Mouse (Mus musculus): Measurements from ENCODE around the gene Elf1. TPM values are rescaled to one million over a fixed set of nuclear protein-coding genes. Genes with fewer than 3 reads are reported as not detected.

Gene Elf1
- polyA plus RNA-seq, 1 experiment from 2014 or later: 5.8 TPM

DNA sequence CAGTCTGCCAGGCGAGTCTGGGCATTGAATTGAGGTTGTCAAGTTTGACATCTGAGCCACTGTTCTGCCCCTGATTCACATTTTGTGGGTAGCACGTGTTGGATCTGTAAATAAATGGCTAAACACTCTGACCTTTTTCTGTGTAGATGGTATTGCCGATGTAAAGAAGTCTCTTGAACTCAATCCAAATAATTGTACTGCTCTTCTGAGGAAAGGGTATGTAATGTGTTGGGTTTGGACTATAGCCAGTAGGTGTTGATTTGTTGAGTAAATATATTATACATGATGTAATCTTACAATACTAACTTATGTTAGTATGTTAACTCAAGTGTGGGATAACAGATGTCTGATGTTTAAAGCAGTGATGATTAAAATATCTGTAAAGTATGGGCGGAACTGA, 115.6 kb downstream of the Elf1 start:
- WGBS: 94% methylated on average over 4 of the region's 4 CpGs
- H3K4me3 ChIP-seq: no peak overlapping the region
- H3K36me3 ChIP-seq: peaks cover 86% of the 10 kb centered on the region

DNA sequence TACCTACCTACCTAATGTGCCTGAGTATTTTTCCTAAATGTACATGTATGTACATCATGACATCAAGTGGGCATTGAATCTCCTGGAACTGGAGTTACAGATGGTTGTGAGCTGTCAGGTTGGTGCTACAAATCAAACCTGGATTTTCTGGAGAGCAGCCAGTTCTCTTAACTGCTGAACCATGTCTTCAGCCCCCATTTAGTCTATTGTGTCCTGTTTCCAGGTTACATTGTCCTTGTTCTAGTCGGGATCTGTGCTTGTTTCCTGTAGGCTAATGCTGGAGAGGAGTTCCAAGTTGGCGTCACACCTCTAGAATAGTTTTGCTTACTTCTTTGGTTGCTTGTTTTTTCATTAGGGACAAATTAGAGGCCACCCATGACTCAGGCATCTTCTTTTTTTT, 124.9 kb downstream of the Elf1 start:
- no peaks in the 10 kb centered on the region for H3K9me3 ChIP-seq (replicated peaks)
- H3K27ac ChIP-seq: no peak overlapping the region
- peaks cover 95% of the 10 kb centered on the region for H3K36me3 ChIP-seq
- no peaks in the 10 kb centered on the region for H3K27me3 ChIP-seq (ENCODE audit: low read depth, poor library complexity, severe bottlenecking)
- H3K4me1 ChIP-seq: no peaks in the 10 kb centered on the region
- H3K4me3 ChIP-seq: no peak overlapping the region
- no peak for DNase-seq (ENCODE audit: low spot score)
- WGBS: 90% methylated on average over 2 of the region's 2 CpGs

More for the DNA sequence above, 115.6 kb downstream of the Elf1 start:
- no peak for DNase-seq (ENCODE audit: low spot score)
- no peaks in the 10 kb centered on the region for H3K4me1 ChIP-seq
- H3K27me3 ChIP-seq (ENCODE audit: low read depth, poor library complexity, severe bottlenecking): no peaks in the 10 kb centered on the region
- no peaks in the 10 kb centered on the region for H3K9me3 ChIP-seq (replicated peaks)
- no peak overlapping the region for H3K27ac ChIP-seq

DNA sequence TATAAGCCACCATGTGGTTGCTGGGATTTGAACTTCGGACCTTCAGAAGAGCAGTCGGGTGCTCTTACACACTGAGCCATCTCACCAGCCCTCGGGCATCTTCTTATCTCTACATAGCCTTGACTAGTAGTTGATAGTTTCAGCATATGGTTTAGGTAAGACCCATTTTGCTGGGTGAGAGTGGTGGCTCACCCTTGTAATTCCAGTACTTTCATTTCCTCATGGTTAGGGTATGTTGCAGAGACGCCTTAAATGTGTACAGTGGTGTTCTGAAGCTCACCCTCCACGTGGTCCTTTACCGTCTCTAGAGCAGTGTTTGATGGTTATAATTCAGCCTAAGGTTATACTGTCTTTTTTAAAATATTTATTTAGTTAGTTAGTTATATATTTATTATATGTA, 125.4 kb downstream of the Elf1 start:
- Histone ChIP-seq H3K4me1 (no peaks in the 10 kb centered on the region), H3K27ac (no peak overlapping the region), H3K36me3 (peaks cover 95% of the 10 kb centered on the region), H3K9me3 (replicated peaks) (no peaks in the 10 kb centered on the region), H3K4me3 (no peak overlapping the region), H3K27me3 (ENCODE audit: low read depth, poor library complexity, severe bottlenecking) (no peaks in the 10 kb centered on the region)
- DNase-seq (ENCODE audit: low spot score): no peak
- 91% methylated on average over 6 of the region's 6 CpGs for WGBS

DNA sequence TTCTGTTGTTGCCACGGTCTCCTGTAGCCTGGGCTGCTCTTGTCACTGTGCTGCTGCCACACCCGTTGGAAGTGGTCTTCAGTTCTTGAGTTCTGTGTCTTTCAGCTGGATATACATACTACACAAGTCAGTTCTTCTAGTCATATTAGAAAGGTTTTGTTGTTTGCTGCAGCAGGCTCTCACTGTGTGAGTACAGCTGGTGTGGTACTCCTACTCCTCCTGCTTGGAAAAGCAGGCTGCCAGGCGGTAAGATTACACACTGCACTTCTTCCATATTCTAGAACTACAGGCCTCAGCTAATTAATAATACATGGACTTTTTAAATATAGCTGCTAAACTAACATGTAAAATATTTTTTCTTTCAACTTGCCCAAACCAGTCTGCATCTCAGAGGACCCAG, 125.9 kb downstream of the Elf1 start:
- Histone ChIP-seq H3K4me1 (no peaks in the 10 kb centered on the region), H3K9me3 (replicated peaks) (no peaks in the 10 kb centered on the region), H3K27me3 (ENCODE audit: low read depth, poor library complexity, severe bottlenecking) (no peaks in the 10 kb centered on the region), H3K4me3 (no peak overlapping the region), H3K27ac (no peak overlapping the region), H3K36me3 (peaks cover 95% of the 10 kb centered on the region)
- no peak for DNase-seq (ENCODE audit: low spot score)
- WGBS: 89% methylated on average over 3 of the region's 3 CpGs

DNA sequence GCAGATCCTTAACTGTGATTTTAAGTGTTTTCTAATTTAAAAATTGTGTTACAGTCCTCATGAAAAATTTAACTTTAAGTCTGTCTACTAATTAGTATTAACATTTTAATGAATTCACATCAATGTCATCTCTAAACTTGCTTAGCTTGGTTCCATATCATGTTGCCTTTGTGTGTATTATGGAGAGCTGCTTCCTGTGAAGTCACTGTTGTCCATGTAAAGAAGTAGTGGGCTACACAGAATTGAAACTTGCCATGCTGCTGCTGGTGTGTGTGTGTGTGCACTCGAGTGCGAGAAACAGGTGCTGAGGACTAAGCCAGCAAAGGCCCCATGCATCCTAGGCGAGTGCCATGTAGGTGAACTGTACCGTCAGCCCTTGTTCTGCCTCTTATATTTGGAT, 126.4 kb downstream of the Elf1 start:
- no peak for DNase-seq (ENCODE audit: low spot score)

DNA sequence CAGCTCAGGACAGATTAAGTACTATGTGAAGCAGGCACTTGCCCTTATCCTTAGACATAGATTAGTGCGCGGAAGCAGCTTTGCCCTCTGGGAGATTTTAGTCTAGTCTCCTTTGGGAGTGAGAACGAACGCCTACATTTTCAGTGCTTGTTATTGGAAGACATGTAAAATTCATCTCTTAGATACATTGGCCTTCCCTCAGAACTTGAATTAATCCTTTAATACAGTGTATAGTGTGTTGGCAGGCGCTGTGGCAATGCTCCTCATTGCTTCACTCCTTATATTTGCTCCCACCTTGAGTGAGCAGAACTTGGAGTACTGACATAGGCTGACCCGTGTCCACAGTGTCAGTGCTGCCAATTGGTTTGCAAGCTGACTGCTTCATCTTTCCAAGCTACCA, 127.3 kb downstream of the Elf1 start:
- Histone ChIP-seq H3K4me3 (no peak overlapping the region), H3K9me3 (replicated peaks) (no peaks in the 10 kb centered on the region), H3K27ac (no peak overlapping the region), H3K27me3 (ENCODE audit: low read depth, poor library complexity, severe bottlenecking) (no peaks in the 10 kb centered on the region), H3K36me3 (peaks cover 95% of the 10 kb centered on the region), H3K4me1 (no peaks in the 10 kb centered on the region)
- no peak for DNase-seq (ENCODE audit: low spot score)
- WGBS: 94% methylated on average over 6 of the region's 6 CpGs

More for the DNA sequence above, 126.4 kb downstream of the Elf1 start:
- Histone ChIP-seq H3K27ac (no peak overlapping the region), H3K9me3 (replicated peaks) (no peaks in the 10 kb centered on the region), H3K27me3 (ENCODE audit: low read depth, poor library complexity, severe bottlenecking) (no peaks in the 10 kb centered on the region), H3K4me1 (no peaks in the 10 kb centered on the region), H3K4me3 (no peak overlapping the region), H3K36me3 (peaks cover 95% of the 10 kb centered on the region)
- WGBS: 96% methylated on average over 4 of the region's 4 CpGs

DNA sequence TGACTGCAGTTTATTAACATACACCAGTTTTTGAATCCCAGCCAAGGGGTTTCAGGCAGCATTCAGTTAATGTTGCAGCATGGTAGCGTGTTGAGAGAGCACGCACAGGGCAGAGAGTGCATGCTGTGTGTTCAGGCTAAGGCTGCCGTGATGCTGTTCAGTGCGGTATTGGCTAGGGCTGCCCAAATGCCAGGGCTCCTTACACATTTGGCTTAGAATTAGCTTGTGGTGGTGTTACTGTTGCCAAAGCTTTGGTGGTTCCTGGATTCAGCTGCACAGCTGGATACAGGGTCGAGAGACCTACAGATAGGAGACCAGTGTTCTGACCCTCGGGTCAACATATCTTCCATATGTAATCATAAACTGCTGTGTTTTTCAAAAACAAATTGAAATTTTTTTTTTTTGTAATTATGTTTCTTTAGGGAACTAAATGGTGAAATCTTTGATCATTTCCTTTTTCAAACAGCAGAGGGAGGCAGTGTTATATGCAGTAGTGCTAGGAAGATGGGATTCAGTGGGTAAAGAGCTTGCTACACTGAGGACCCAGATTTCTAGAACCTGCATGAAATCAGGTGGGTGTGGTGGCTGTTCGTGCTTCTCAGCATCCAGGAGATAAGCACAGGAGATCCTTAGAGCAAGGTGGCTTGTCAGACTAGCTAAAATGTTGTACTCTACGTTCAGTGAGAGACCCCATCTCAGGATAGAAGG, 136.3 kb downstream of the Elf1 start:
- H3K9me3 ChIP-seq (replicated peaks): no peaks in the 10 kb centered on the region
- no peak for DNase-seq (ENCODE audit: low spot score)
- no peak overlapping the region for H3K27ac ChIP-seq
- H3K27me3 ChIP-seq (ENCODE audit: low read depth, poor library complexity, severe bottlenecking): no peaks in the 10 kb centered on the region
- 90% methylated on average over 8 of the region's 8 CpGs for WGBS
- peaks cover 84% of the 10 kb centered on the region for H3K36me3 ChIP-seq
- no peaks in the 10 kb centered on the region for H3K4me1 ChIP-seq
- H3K4me3 ChIP-seq: no peak overlapping the region

DNA sequence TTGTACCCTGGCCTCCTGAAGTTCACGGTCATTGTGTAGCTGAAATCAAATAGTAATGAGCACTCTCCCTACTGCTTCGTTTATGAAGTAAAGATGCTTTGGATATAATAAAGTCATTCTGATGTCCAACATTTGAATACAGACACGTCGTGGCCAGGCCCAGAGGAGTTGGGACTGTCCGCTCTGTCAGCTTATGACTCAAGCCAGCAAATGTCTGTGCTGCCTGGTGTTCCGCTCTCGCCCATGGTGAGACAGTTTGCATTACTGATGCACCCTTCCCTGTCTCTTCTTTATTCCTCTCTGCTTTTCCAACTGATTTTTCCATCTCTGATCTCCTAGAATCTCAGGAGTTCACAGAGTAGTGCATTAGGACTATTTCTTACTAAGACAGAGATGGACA, 138.8 kb downstream of the Elf1 start:
- 96% methylated on average over 7 of the region's 7 CpGs for whole genome bisulfite sequencing
- peaks cover 82% of the 10 kb centered on the region for H3K36me3 ChIP-seq
- H3K27ac ChIP-seq: no peak overlapping the region
- H3K4me1 ChIP-seq: no peaks in the 10 kb centered on the region
- no peaks in the 10 kb centered on the region for H3K27me3 ChIP-seq (ENCODE audit: low read depth, poor library complexity, severe bottlenecking)
- no peak overlapping the region for H3K4me3 ChIP-seq
- DNase-seq (ENCODE audit: low spot score): no peak
- no peaks in the 10 kb centered on the region for H3K9me3 ChIP-seq (replicated peaks)

DNA sequence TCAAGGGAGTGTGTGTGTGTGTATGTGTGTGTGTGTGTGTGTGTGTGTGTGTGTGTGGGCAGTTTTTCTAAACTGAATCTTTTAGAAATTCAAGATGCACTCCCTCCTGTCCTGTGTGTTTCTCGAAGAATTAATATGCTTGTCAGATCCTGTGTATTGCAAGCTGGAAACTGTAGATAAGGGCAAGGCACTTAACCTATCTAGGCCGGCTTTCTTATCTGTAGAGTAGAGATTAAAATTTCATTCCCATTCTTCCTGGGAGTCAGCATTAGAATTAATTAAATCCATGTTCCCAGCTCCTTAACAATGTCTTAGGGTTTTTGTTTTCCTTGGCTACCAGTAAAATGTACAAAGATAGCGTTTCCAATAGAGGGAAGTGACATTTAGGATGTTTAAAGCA, 140.1 kb downstream of the Elf1 start:
- no peak overlapping the region for H3K27ac ChIP-seq
- H3K36me3 ChIP-seq: peaks cover 87% of the 10 kb centered on the region
- H3K9me3 ChIP-seq (replicated peaks): no peaks in the 10 kb centered on the region
- H3K4me1 ChIP-seq: no peaks in the 10 kb centered on the region
- no peak overlapping the region for H3K4me3 ChIP-seq
- 83% methylated on average over 3 of the region's 3 CpGs for WGBS
- no peak for DNase-seq (ENCODE audit: low spot score)
- no peaks in the 10 kb centered on the region for H3K27me3 ChIP-seq (ENCODE audit: low read depth, poor library complexity, severe bottlenecking)

Small RNA genes within 50 kb of the gene (microRNA-seq; reads per million reads assigned to microRNA genes)
- gene Gm27857: not detected

Other genes with a start within 250 kb of the Elf1 start
- not detected in 2 replicates for gene Zfp957, start 233.8 kb upstream of the Elf1 start, polyA plus RNA-seq (2016; fragmentation: Nextera tagmentation; extraction: Ambion mirVana)
- 9.5 and 14.8 TPM in 2 replicates for gene Rgcc, start 179.5 kb upstream of the Elf1 start, polyA plus RNA-seq (2016; fragmentation: Nextera tagmentation; extraction: Ambion mirVana)
- gene Naa16, start 90.4 kb upstream of the Elf1 start, polyA plus RNA-seq (2016; fragmentation: Nextera tagmentation; extraction: Ambion mirVana): 48.8 and 52.6 TPM in 2 replicates
- gene Mtrf1, start 83.4 kb upstream of the Elf1 start, polyA plus RNA-seq (2016; fragmentation: Nextera tagmentation; extraction: Ambion mirVana): 8.6 and 9.8 TPM in 2 replicates
- 11.4 and 13.0 TPM in 2 replicates for gene Kbtbd7, start 54.7 kb upstream of the Elf1 start, polyA plus RNA-seq (2016; fragmentation: Nextera tagmentation; extraction: Ambion mirVana)
- 5.3 TPM in 2 replicates for gene Kbtbd6, start 29.4 kb upstream of the Elf1 start, polyA plus RNA-seq (2016; fragmentation: Nextera tagmentation; extraction: Ambion mirVana)
- 39.2 and 41.0 TPM in 2 replicates for gene Wbp4, start 326 bp downstream of the Elf1 start, polyA plus RNA-seq (2016; fragmentation: Nextera tagmentation; extraction: Ambion mirVana)
- gene Sugt1, start 106.5 kb downstream of the Elf1 start, polyA plus RNA-seq (2016; fragmentation: Nextera tagmentation; extraction: Ambion mirVana): 147 and 148 TPM in 2 replicates
- gene Cnmd, start 181.0 kb downstream of the Elf1 start, polyA plus RNA-seq (2016; fragmentation: Nextera tagmentation; extraction: Ambion mirVana): 0.20 and 4.9 TPM in 2 replicates